Mouse (Mus musculus): Measurements from ENCODE around the gene Tmem171. TPM values are rescaled to one million over a fixed set of nuclear protein-coding genes. Genes with fewer than 3 reads are reported as not detected.

The Tmem171 gene
- 0.12 and 0.16 TPM in 2 replicates for polyA plus RNA-seq (2012; rRNA removed)
- polyA plus RNA-seq (2014; fragmentation: Nextera tagmentation; extraction: Ambion mirVana) = not detected in 2 replicates

GRCm38 (mm10) chr13:98694773-98695314, at the start of gene Tmem171:
Gene Tmem171 (minus strand): TSS chr13:98694834.
- Histone ChIP-seq H3K9me3 (ENCODE audit: control insufficient read depth, low read length) (no peaks in the 10 kb centered on the region), H3K4me1 (replicated peaks; ENCODE audit: control insufficient read depth in 2 of 2, insufficient read depth in 2 of 2, low read length in 1 of 2) (no peaks in the 10 kb centered on the region), H3K9ac (replicated peaks) (no peak within 1 kb of the TSS), H3K27ac (no peak within 1 kb of the TSS), H3K4me2 (ENCODE audit: low read depth) (peak within 1 kb of the TSS; percentile 40), H3K27me3 (ENCODE audit: control insufficient read depth, insufficient read depth, low read length) (peaks cover 18% of the 10 kb centered on the region), H3K36me3 (replicated peaks; ENCODE audit: control insufficient read depth, insufficient read depth, low read depth) (no peaks in the 10 kb centered on the region), H3K4me3 (ENCODE audit: insufficient read depth in 1 of 2, low read depth in 2 of 2, low read length in 2 of 2) (peak within 1 kb of the TSS in 1 of 2 experiments; percentile 26; a peak in 2 of 4 replicates)
- no peak for TF ChIP-seq CTCF (IDR thresholded peaks at IDR 0.05; ENCODE audit: low read depth)
- no peak for TF ChIP-seq EP300 (IDR thresholded peaks at IDR 0.05; ENCODE audit: low read depth)
- 7% methylated on average over 44 of the region's 44 CpGs for WGBS (ENCODE audit: insufficient replicate concordance)
- DNase-seq (ENCODE audit: low read depth in 3 of 3, low spot score in 3 of 3) = no peak
- ATAC-seq (ENCODE audit: insufficient read depth) = no peak

- peaks cover 7 to 14% of the 10 kb centered on the region in 2 experiments for H3K4me1 ChIP-seq (replicated peaks; ENCODE audit: control insufficient read depth in 2 of 2, insufficient read depth in 2 of 2, low read length in 1 of 2)
- no peak overlapping the region for H3K27ac ChIP-seq
- H3K4me3 ChIP-seq (ENCODE audit: insufficient read depth in 1 of 2, low read depth in 2 of 2, low read length in 2 of 2) = no peak overlapping the region
- TF ChIP-seq CTCF (IDR thresholded peaks at IDR 0.05; ENCODE audit: low read depth) (no peak), EP300 (IDR thresholded peaks at IDR 0.05; ENCODE audit: low read depth) (peak; percentile 70)
- DNase-seq (ENCODE audit: low read depth in 3 of 3, low spot score in 3 of 3) = peak; percentile 19 to 33 (median 22)
- H3K4me2 ChIP-seq (ENCODE audit: low read depth) = no peak overlapping the region
- no peaks in the 10 kb centered on the region for H3K27me3 ChIP-seq (ENCODE audit: control insufficient read depth, insufficient read depth, low read length)
- no peaks in the 10 kb centered on the region for H3K9me3 ChIP-seq (ENCODE audit: control insufficient read depth, low read length)
- no peak overlapping the region for H3K9ac ChIP-seq (replicated peaks)
- peak; percentile 69; the same call in 1 of the 2 replicates for ATAC-seq (ENCODE audit: insufficient read depth)
- peaks cover 32% of the 10 kb centered on the region for H3K36me3 ChIP-seq (replicated peaks; ENCODE audit: control insufficient read depth, insufficient read depth, low read depth)
Observed at GRCm38 (mm10) chr13:98743829-98744228, 49.2 kb upstream of the Tmem171 start.

GRCm38 (mm10) chr13:98743214-98743613, 48.6 kb upstream of the Tmem171 start:
- ATAC-seq (ENCODE audit: insufficient read depth) = no peak
- no peak overlapping the region for H3K27ac ChIP-seq
- H3K4me1 ChIP-seq (replicated peaks; ENCODE audit: control insufficient read depth in 2 of 2, insufficient read depth in 2 of 2, low read length in 1 of 2) = peaks cover 7 to 14% of the 10 kb centered on the region in 2 experiments
- no peak overlapping the region for H3K9ac ChIP-seq (replicated peaks)
- no peaks in the 10 kb centered on the region for H3K9me3 ChIP-seq (ENCODE audit: control insufficient read depth, low read length)
- H3K4me3 ChIP-seq (ENCODE audit: insufficient read depth in 1 of 2, low read depth in 2 of 2, low read length in 2 of 2) = no peak overlapping the region
- DNase-seq (ENCODE audit: low read depth in 3 of 3, low spot score in 3 of 3) = no peak
- WGBS (ENCODE audit: insufficient replicate concordance) = 71% methylated on average over 6 of the region's 6 CpGs
- TF ChIP-seq CTCF (IDR thresholded peaks at IDR 0.05; ENCODE audit: low read depth) (no peak), EP300 (IDR thresholded peaks at IDR 0.05; ENCODE audit: low read depth) (no peak)
- H3K27me3 ChIP-seq (ENCODE audit: control insufficient read depth, insufficient read depth, low read length) = no peaks in the 10 kb centered on the region
- peaks cover 32% of the 10 kb centered on the region for H3K36me3 ChIP-seq (replicated peaks; ENCODE audit: control insufficient read depth, insufficient read depth, low read depth)
- no peak overlapping the region for H3K4me2 ChIP-seq (ENCODE audit: low read depth)

- Histone ChIP-seq H3K36me3 (replicated peaks; ENCODE audit: control insufficient read depth, insufficient read depth, low read depth) (peaks cover 22% of the 10 kb centered on the region), H3K4me2 (ENCODE audit: low read depth) (no peak overlapping the region), H3K27ac (no peak overlapping the region), H3K9ac (replicated peaks) (no peak overlapping the region), H3K4me1 (replicated peaks; ENCODE audit: control insufficient read depth in 2 of 2, insufficient read depth in 2 of 2, low read length in 1 of 2) (no peaks in the 10 kb centered on the region; a peak in 1 of 4 replicates), H3K4me3 (ENCODE audit: insufficient read depth in 1 of 2, low read depth in 2 of 2, low read length in 2 of 2) (no peak overlapping the region), H3K27me3 (ENCODE audit: control insufficient read depth, insufficient read depth, low read length) (no peaks in the 10 kb centered on the region), H3K9me3 (ENCODE audit: control insufficient read depth, low read length) (no peaks in the 10 kb centered on the region)
- TF ChIP-seq CTCF (IDR thresholded peaks at IDR 0.05; ENCODE audit: low read depth) (no peak), EP300 (IDR thresholded peaks at IDR 0.05; ENCODE audit: low read depth) (peak; percentile 20; the same call in 1 of the 2 replicates)
- 73% methylated on average over 2 of the region's 2 CpGs for WGBS (ENCODE audit: insufficient replicate concordance)
- DNase-seq (ENCODE audit: low read depth in 3 of 3, low spot score in 3 of 3) = no peak
- ATAC-seq (ENCODE audit: insufficient read depth) = no peak
Observed at GRCm38 (mm10) chr13:98738213-98738612, 43.6 kb upstream of the Tmem171 start.

- WGBS (ENCODE audit: insufficient replicate concordance) = 19% methylated on average over 3 of the region's 3 CpGs
- no peak overlapping the region for H3K27ac ChIP-seq
- H3K4me3 ChIP-seq (ENCODE audit: insufficient read depth in 1 of 2, low read depth in 2 of 2, low read length in 2 of 2) = no peak overlapping the region
- DNase-seq (ENCODE audit: low read depth in 3 of 3, low spot score in 3 of 3) = no peak
- no peak overlapping the region for H3K4me2 ChIP-seq (ENCODE audit: low read depth)
- H3K9ac ChIP-seq (replicated peaks) = no peak overlapping the region
- H3K4me1 ChIP-seq (replicated peaks; ENCODE audit: control insufficient read depth in 2 of 2, insufficient read depth in 2 of 2, low read length in 1 of 2) = no peaks in the 10 kb centered on the region
- no peaks in the 10 kb centered on the region for H3K9me3 ChIP-seq (ENCODE audit: control insufficient read depth, low read length)
- peaks cover 55% of the 10 kb centered on the region for H3K36me3 ChIP-seq (replicated peaks; ENCODE audit: control insufficient read depth, insufficient read depth, low read depth)
- TF ChIP-seq EP300 (IDR thresholded peaks at IDR 0.05; ENCODE audit: low read depth) = no peak
- no peak for TF ChIP-seq CTCF (IDR thresholded peaks at IDR 0.05; ENCODE audit: low read depth)
- ATAC-seq (ENCODE audit: insufficient read depth) = peak; percentile 31; the same call in 1 of the 2 replicates
- no peaks in the 10 kb centered on the region for H3K27me3 ChIP-seq (ENCODE audit: control insufficient read depth, insufficient read depth, low read length)
Observed at GRCm38 (mm10) chr13:98733292-98733691, 38.7 kb upstream of the Tmem171 start.
